ENCODE assay signal across 8 mouse cellular contexts in genomic region chr19:8981450-8982168, GRCm38 (mm10). TPM values are rescaled to one million over a fixed set of nuclear protein-coding genes. Genes with fewer than 3 reads are reported as not detected.
A peak's percentile ranks its signal among the peaks of the same experiment; 100 is the strongest.
DNase-seq lines count a peak whose midpoint lies in the region; ATAC-seq and TF ChIP-seq lines count a peak whose summit lies in the region.

No protein-coding gene starts in this region.

- peaks cover 18% of the 10 kb centered on the region for H3K36me3 ChIP-seq in forebrain, embryonic 16.5 days (ENCODE audit: control insufficient read depth, insufficient read depth)
- H3K36me3 ChIP-seq in forebrain, embryonic 10.5 days (replicated peaks): peaks cover 52% of the 10 kb centered on the region
- H3K36me3 ChIP-seq in lung, postnatal 0 days (ENCODE audit: insufficient read depth, low read length): peaks cover 4% of the 10 kb centered on the region; the same call in 1 of the 2 replicates
- peaks cover 32% of the 10 kb centered on the region for H3K36me3 ChIP-seq in myocyte (ENCODE audit: control insufficient read depth, insufficient read depth)
- no peaks in the 10 kb centered on the region; the same call in 1 of the 2 replicates for H3K36me3 ChIP-seq in kidney, adult 2 months (ENCODE audit: control insufficient read depth, insufficient read depth, low read length)

- 68% methylated on average over 2 of the region's 2 CpGs for WGBS in forebrain, embryonic 16.5 days
- 92% methylated on average over 2 of the region's 2 CpGs for WGBS in forebrain, embryonic 10.5 days
- 49% methylated on average over 2 of the region's 2 CpGs for WGBS in lung, postnatal 0 days
- 72% methylated on average over 2 of the region's 2 CpGs for WGBS in kidney, adult 2 months

- DNase-seq in forebrain, embryonic 10.5 days (ENCODE audit: extremely low spot score, low spot score): no peak
- peak; percentile 39 for DNase-seq in lung, postnatal 0 days (ENCODE audit: low spot score)
- DNase-seq in lung, adult 18-20 months: no peak
- DNase-seq in gastrocnemius, adult 18-20 months (ENCODE audit: low spot score): peak; percentile 81
- DNase-seq in right cerebral cortex, postnatal 4 days: no peak
- DNase-seq in kidney, adult 2 months: no peak

- H3K79me2 ChIP-seq in myocyte (ENCODE audit: control insufficient read depth, insufficient read depth): peaks cover 29% of the 10 kb centered on the region

- no peak overlapping the region for H3K4me2 ChIP-seq in forebrain, embryonic 16.5 days (ENCODE audit: low read length)
- H3K4me2 ChIP-seq in lung, postnatal 0 days (replicated peaks; ENCODE audit: low read depth, low read length): no peak overlapping the region
- H3K4me2 ChIP-seq in myocyte (ENCODE audit: low read depth): peak overlapping the region; percentile 72

- no peak for TF ChIP-seq EP300 in lung, postnatal 0 days (IDR thresholded peaks at IDR 0.05)

- H3K27ac ChIP-seq in forebrain, embryonic 16.5 days (ENCODE audit: low read length): no peak overlapping the region
- no peak overlapping the region for H3K27ac ChIP-seq in forebrain, embryonic 10.5 days
- peak overlapping the region; percentile 81 for H3K27ac ChIP-seq in lung, postnatal 0 days (ENCODE audit: low read length)
- H3K27ac ChIP-seq in kidney, adult 2 months (ENCODE audit: insufficient read depth, low read depth, low read length): no peak overlapping the region

- TF ChIP-seq CTCF in lung, postnatal 0 days (IDR thresholded peaks at IDR 0.05): no peak
- no peak for TF ChIP-seq CTCF in kidney, adult 2 months (conservative IDR thresholded peaks at IDR 0.05; ENCODE audit: insufficient read depth, insufficient read length, low read depth, low read length)

- no peak for TF ChIP-seq POLR2A in myocyte (IDR thresholded peaks at IDR 0.05; ENCODE audit: insufficient read length, low read depth)
- no peak for TF ChIP-seq POLR2A in kidney, adult 2 months (IDR thresholded peaks at IDR 0.05; ENCODE audit: low read depth, low read length)

- no peak overlapping the region for H3K9ac ChIP-seq in forebrain, embryonic 16.5 days (replicated peaks; ENCODE audit: low read depth, low read length)
- H3K9ac ChIP-seq in lung, postnatal 0 days (replicated peaks; ENCODE audit: low read depth): no peak overlapping the region

- no peaks in the 10 kb centered on the region for H3K27me3 ChIP-seq in forebrain, embryonic 16.5 days (replicated peaks; ENCODE audit: control insufficient read depth, insufficient read depth, low read length)
- 0 out of 2 replicates have a peak, but pooled peaks cover 6% of the 10 kb centered on the region for H3K27me3 ChIP-seq in forebrain, embryonic 10.5 days (ENCODE audit: poor library complexity, severe bottlenecking)
- H3K27me3 ChIP-seq in lung, postnatal 0 days (replicated peaks; ENCODE audit: insufficient read depth, low read length): no peaks in the 10 kb centered on the region
- H3K27me3 ChIP-seq in myocyte (ENCODE audit: control insufficient read depth, insufficient read depth, insufficient read length): no peaks in the 10 kb centered on the region
- H3K27me3 ChIP-seq in kidney, adult 2 months (replicated peaks; ENCODE audit: control insufficient read depth, insufficient read depth, low read length): no peaks in the 10 kb centered on the region

- no peak overlapping the region for H3ac ChIP-seq in myocyte (ENCODE audit: control insufficient read depth, insufficient read length)

- H3K9me3 ChIP-seq in forebrain, embryonic 16.5 days (ENCODE audit: control insufficient read depth, low read length): no peaks in the 10 kb centered on the region
- no peaks in the 10 kb centered on the region for H3K9me3 ChIP-seq in forebrain, embryonic 10.5 days
- no peaks in the 10 kb centered on the region for H3K9me3 ChIP-seq in lung, postnatal 0 days (ENCODE audit: low read length)

- ATAC-seq in forebrain, embryonic 16.5 days: peak; percentile 19; the same call in 1 of the 2 replicates
- no peak for ATAC-seq in lung, postnatal 0 days

- H3K4me1 ChIP-seq in forebrain, embryonic 16.5 days (replicated peaks; ENCODE audit: control insufficient read depth, insufficient read depth, low read length): peaks cover 30% of the 10 kb centered on the region
- H3K4me1 ChIP-seq in forebrain, embryonic 10.5 days: peaks cover 37% of the 10 kb centered on the region
- H3K4me1 ChIP-seq in lung, postnatal 0 days (ENCODE audit: insufficient read depth, low read depth, low read length): peaks cover 39% of the 10 kb centered on the region
- H3K4me1 ChIP-seq in kidney, adult 2 months (ENCODE audit: control insufficient read depth, insufficient read depth, low read length): peaks cover 2% of the 10 kb centered on the region; the same call in 1 of the 2 replicates

- no peak overlapping the region for H3K4me3 ChIP-seq in forebrain, embryonic 16.5 days (replicated peaks; ENCODE audit: low read length)
- no peak overlapping the region for H3K4me3 ChIP-seq in forebrain, embryonic 10.5 days
- H3K4me3 ChIP-seq in lung, postnatal 0 days (ENCODE audit: low read depth, low read length): no peak overlapping the region
- no peak overlapping the region for H3K4me3 ChIP-seq in myocyte
- H3K4me3 ChIP-seq in kidney, adult 2 months (ENCODE audit: insufficient read depth, low read depth, low read length): no peak overlapping the region

TF ChIP-seq in myocyte, 11 proteins besides CTCF, POLR2A, EP300 and RAD21:
- TF ChIP-seq TCF12 (IDR thresholded peaks at IDR 0.05; ENCODE audit: insufficient read depth, poor library complexity, severe bottlenecking) (peak; percentile 77), MYOD1 (IDR thresholded peaks at IDR 0.05; ENCODE audit: control insufficient read depth in 1 of 3, insufficient read length in 2 of 3, low read depth in 2 of 3) (peak; percentile 94 to 98 (median 96)), POLR2AphosphoS2 (IDR thresholded peaks at IDR 0.05; ENCODE audit: insufficient read length, low read depth) (peak; percentile 7), USF1 (IDR thresholded peaks at IDR 0.05; ENCODE audit: low read depth) (no peak), REST (IDR thresholded peaks at IDR 0.05; ENCODE audit: insufficient read depth, insufficient read length) (no peak), TCF3 (IDR thresholded peaks at IDR 0.05; ENCODE audit: insufficient read length, low read depth) (peak; percentile 69), MYOG (IDR thresholded peaks at IDR 0.05; ENCODE audit: control insufficient read depth in 1 of 3, insufficient read depth in 1 of 3, insufficient read length in 2 of 3, low read depth in 2 of 3) (peak; percentile 50 to 85 (median 68))

RNA-seq across cellular contexts. Expression of gene Ahnak, which starts 7.5 kb away (rescaled TPM):
- polyA plus RNA-seq in forebrain, embryonic 16.5 days (2015; fragmentation: Nextera tagmentation; extraction: Ambion mirVana): 2.2 and 3.4 TPM in 2 replicates
- polyA plus RNA-seq in forebrain, embryonic 10.5 days (2016; fragmentation: Nextera tagmentation; extraction: Ambion mirVana): 6.5 and 7.1 TPM in 2 replicates
- polyA plus RNA-seq in lung, postnatal 0 days (2015; fragmentation: Nextera tagmentation; extraction: Ambion mirVana): 151 and 163 TPM in 2 replicates
- total RNA-seq in gastrocnemius, adult 18-20 months (2021): 100 to 1,000 TPM; 199 to 202 TPM
- 93.3 TPM for polyA plus RNA-seq in myocyte (2012; fragmentation: generic; extraction: Trizol)
- 11.9 TPM in 2 replicates for polyA plus RNA-seq in kidney, adult 2 months (2012; rRNA removed)

RNA-seq across cellular contexts. Expression of gene Eef1g, which starts 14.8 kb away (rescaled TPM):
- 346 and 348 TPM in 2 replicates for polyA plus RNA-seq in forebrain, embryonic 16.5 days (2015; fragmentation: Nextera tagmentation; extraction: Ambion mirVana)
- 559 and 563 TPM in 2 replicates for polyA plus RNA-seq in forebrain, embryonic 10.5 days (2016; fragmentation: Nextera tagmentation; extraction: Ambion mirVana)
- 153 and 159 TPM in 2 replicates for polyA plus RNA-seq in lung, postnatal 0 days (2015; fragmentation: Nextera tagmentation; extraction: Ambion mirVana)
- total RNA-seq in gastrocnemius, adult 18-20 months (2021): 100 to 1,000 TPM; 452 to 469 TPM
- polyA plus RNA-seq in myocyte (2012; fragmentation: generic; extraction: Trizol): 896 TPM
- 203 and 236 TPM in 2 replicates for polyA plus RNA-seq in kidney, adult 2 months (2012; rRNA removed)

RNA-seq across cellular contexts. Expression of gene Tut1, which starts 28.0 kb away (rescaled TPM):
- polyA plus RNA-seq in forebrain, embryonic 16.5 days (2015; fragmentation: Nextera tagmentation; extraction: Ambion mirVana): 33.6 and 35.5 TPM in 2 replicates
- 40.2 and 49.1 TPM in 2 replicates for polyA plus RNA-seq in forebrain, embryonic 10.5 days (2016; fragmentation: Nextera tagmentation; extraction: Ambion mirVana)
- 12.8 and 13.6 TPM in 2 replicates for polyA plus RNA-seq in lung, postnatal 0 days (2015; fragmentation: Nextera tagmentation; extraction: Ambion mirVana)
- total RNA-seq in gastrocnemius, adult 18-20 months (2021): 1 to 10 TPM; 7.6 to 8.2 TPM
- 24.9 TPM for polyA plus RNA-seq in myocyte (2012; fragmentation: generic; extraction: Trizol)
- 14.1 and 14.3 TPM in 2 replicates for polyA plus RNA-seq in kidney, adult 2 months (2012; rRNA removed)

RNA-seq across cellular contexts. Expression of gene Mta2, which starts 39.9 kb away (rescaled TPM):
- polyA plus RNA-seq in forebrain, embryonic 16.5 days (2015; fragmentation: Nextera tagmentation; extraction: Ambion mirVana): 175 and 186 TPM in 2 replicates
- polyA plus RNA-seq in forebrain, embryonic 10.5 days (2016; fragmentation: Nextera tagmentation; extraction: Ambion mirVana): 202 and 206 TPM in 2 replicates
- 81.8 and 84.7 TPM in 2 replicates for polyA plus RNA-seq in lung, postnatal 0 days (2015; fragmentation: Nextera tagmentation; extraction: Ambion mirVana)
- total RNA-seq in gastrocnemius, adult 18-20 months (2021): 10 to 100 TPM; 21.6 to 24.2 TPM
- polyA plus RNA-seq in myocyte (2012; fragmentation: generic; extraction: Trizol): 81.5 TPM
- 16.9 and 19.8 TPM in 2 replicates for polyA plus RNA-seq in kidney, adult 2 months (2012; rRNA removed)

RNA-seq across cellular contexts. Expression of gene Eml3, which starts 52.3 kb away (rescaled TPM):
- 9.7 and 10.5 TPM in 2 replicates for polyA plus RNA-seq in forebrain, embryonic 16.5 days (2015; fragmentation: Nextera tagmentation; extraction: Ambion mirVana)
- polyA plus RNA-seq in forebrain, embryonic 10.5 days (2016; fragmentation: Nextera tagmentation; extraction: Ambion mirVana): 24.0 and 25.7 TPM in 2 replicates
- 28.6 and 30.5 TPM in 2 replicates for polyA plus RNA-seq in lung, postnatal 0 days (2015; fragmentation: Nextera tagmentation; extraction: Ambion mirVana)
- 1 to 10 TPM; 3.1 to 4.5 TPM for total RNA-seq in gastrocnemius, adult 18-20 months (2021)
- 14.7 TPM for polyA plus RNA-seq in myocyte (2012; fragmentation: generic; extraction: Trizol)
- polyA plus RNA-seq in kidney, adult 2 months (2012; rRNA removed): 35.1 and 35.7 TPM in 2 replicates

Comparison
In these comparisons a context has a peak if more than half of its experiments do, and no peak if none do; other contexts are left out.
1. DNase-seq: peak in lung, postnatal 0 days (single experiment) and gastrocnemius, adult 18-20 months (single experiment); none in forebrain, embryonic 10.5 days (single experiment), lung, adult 18-20 months (0 of 2), right cerebral cortex, postnatal 4 days (single experiment) and kidney, adult 2 months (single experiment).